Mouse (Mus musculus) stomach, embryonic 15.5 days (tissue): Measurements from ENCODE around the gene Trip11. TPM values are rescaled to one million over a fixed set of nuclear protein-coding genes. Genes with fewer than 3 reads are reported as not detected.

Experiments
- ATAC-seq: fragments of 200-750 bp; cut with Nextera tagmentation; 2 replicates; pipeline ENCODE4 v1.8.0; 2017; ENCODE audit warnings: low read depth, moderate number of reproducible peaks, moderate TSS enrichment; ENCODE audit not compliant: insufficient read depth, low FRiP score
- H3K27ac ChIP-seq: fragments of 300-500 bp; sonication (generic); 2 replicates; pipeline ENCODE4 v1.5.1; 2015; ENCODE audit warnings: mild to moderate bottlenecking, inconsistent platforms
- H3K27me3 ChIP-seq: fragments of 300-500 bp; sonication (generic); replicated peaks from 2 replicates; pipeline ENCODE4 v1.6.1; 2015; ENCODE audit warnings: inconsistent platforms
- H3K36me3 ChIP-seq: fragments of 300-500 bp; sonication (generic); 2 replicates; pipeline ENCODE4 v1.6.1; 2015; ENCODE audit warnings: inconsistent platforms
- H3K4me1 ChIP-seq: fragments of 300-500 bp; sonication (generic); 2 replicates; pipeline ENCODE4 v1.6.1; 2015; ENCODE audit warnings: inconsistent platforms
- H3K4me2 ChIP-seq: fragments of 300-500 bp; sonication (generic); 2 replicates; pipeline ENCODE4 v1.6.1; 2015; ENCODE audit warnings: mild to moderate bottlenecking, inconsistent platforms
- H3K4me3 ChIP-seq: fragments of 300-500 bp; sonication (generic); replicated peaks from 2 replicates; pipeline ENCODE4 v1.5.1; 2015; ENCODE audit warnings: inconsistent platforms
- H3K9ac ChIP-seq: fragments of 300-500 bp; sonication (generic); 2 replicates; pipeline ENCODE4 v1.6.1; 2015; ENCODE audit warnings: inconsistent platforms
- H3K9me3 ChIP-seq: fragments of 300-500 bp; sonication (generic); 2 replicates; pipeline ENCODE4 v1.6.1; 2016; ENCODE audit warnings: inconsistent platforms
- WGBS: fragments of 180-500 bp; shearing (Covaris S2); methylation state at CpG from one replicate; pipeline ENCODE4 v1.1.7; 2015; 5-methylcytosine and 5-hydroxymethylcytosine counted together
- polyA plus RNA-seq: library from polyadenylated mRNA; unstranded; fragments of >200 nt; fragmentation: Nextera tagmentation; extraction: Ambion mirVana; gene quantifications from 2 replicates; pipeline ENCODE4 v1.2.1, GENCODE M21; 2015

The Trip11 gene
- polyA plus RNA-seq, 1 experiment from 2014 or later: 32.3 TPM

DNA sequence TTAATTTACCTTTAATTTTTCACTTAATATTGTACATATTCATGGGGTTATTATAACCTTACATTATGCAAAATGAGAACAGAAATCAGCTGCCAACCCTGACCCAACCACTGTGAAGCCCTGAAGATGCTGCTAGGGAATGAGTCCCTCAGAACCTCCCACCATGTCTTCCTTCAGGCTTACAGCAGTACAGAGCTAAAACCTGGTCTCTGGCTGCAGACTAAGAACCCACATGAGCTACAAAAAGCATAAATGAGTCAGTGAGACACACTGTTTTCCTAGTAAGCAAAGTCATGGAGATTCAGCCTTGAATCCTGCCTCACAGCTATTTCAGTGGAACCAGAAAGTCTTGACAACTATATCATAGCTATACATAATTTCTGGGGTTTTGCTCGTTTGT, 15.4 kb upstream of the Trip11 start:
- ATAC-seq: no peak
- Histone ChIP-seq H3K27ac (no peak overlapping the region), H3K4me2 (no peak overlapping the region), H3K4me1 (no peaks in the 10 kb centered on the region), H3K9ac (no peak overlapping the region), H3K4me3 (no peak overlapping the region), H3K36me3 (0 out of 2 replicates have a peak, but pooled peaks cover 12% of the 10 kb centered on the region), H3K9me3 (no peaks in the 10 kb centered on the region), H3K27me3 (no peaks in the 10 kb centered on the region)
- 74% methylated on average over 1 of the region's 1 CpGs for WGBS

DNA sequence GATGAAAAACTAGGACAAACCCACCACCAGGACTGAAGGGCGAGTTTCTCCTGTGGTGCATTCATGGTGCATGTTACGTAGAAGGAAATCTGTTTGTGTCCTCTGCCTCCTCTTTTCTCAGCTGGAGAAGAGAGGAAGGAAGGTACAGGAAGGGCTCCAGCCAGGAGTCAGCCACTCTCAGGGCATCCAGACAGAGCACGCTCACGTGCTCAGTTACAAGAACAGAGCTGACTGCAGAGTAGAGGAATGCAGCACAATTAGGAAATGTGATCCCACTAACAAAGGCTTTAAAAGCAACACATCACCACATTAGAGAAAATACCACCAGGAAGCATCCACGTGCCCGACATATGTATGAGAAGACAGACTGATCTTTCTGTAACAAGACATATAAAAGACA, 9.2 kb upstream of the Trip11 start:
- Histone ChIP-seq H3K9ac (no peak overlapping the region), H3K27me3 (no peaks in the 10 kb centered on the region), H3K4me2 (no peak overlapping the region), H3K27ac (no peak overlapping the region), H3K4me1 (no peaks in the 10 kb centered on the region), H3K36me3 (0 out of 2 replicates have a peak, but pooled peaks cover 8% of the 10 kb centered on the region), H3K4me3 (no peak overlapping the region), H3K9me3 (no peaks in the 10 kb centered on the region)
- 83% methylated on average over 6 of the region's 6 CpGs for WGBS
- no peak for ATAC-seq

DNA sequence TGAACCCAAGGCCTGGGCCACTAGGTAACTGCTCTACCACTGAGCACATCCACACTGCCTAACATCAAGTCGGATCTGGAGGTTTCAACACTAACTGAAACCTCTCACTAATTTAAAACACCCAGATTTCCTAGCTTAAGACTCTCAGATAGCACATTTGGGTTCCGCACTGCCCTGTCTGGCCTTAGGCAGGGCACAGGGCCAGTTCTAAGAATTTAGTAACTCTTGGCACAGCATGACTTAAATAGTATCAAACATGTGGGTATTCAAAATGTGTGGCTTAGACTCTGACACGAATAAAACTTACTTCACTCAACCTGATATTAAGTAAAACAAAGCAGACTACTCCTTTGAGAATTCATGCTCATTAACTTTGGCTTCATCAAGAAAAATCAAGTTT, 6.8 kb upstream of the Trip11 start:
- H3K27ac ChIP-seq: no peak overlapping the region
- no peak overlapping the region for H3K4me2 ChIP-seq
- no peak overlapping the region for H3K4me3 ChIP-seq
- H3K9me3 ChIP-seq: no peaks in the 10 kb centered on the region
- no peak overlapping the region for H3K9ac ChIP-seq
- 86% methylated on average over 3 of the region's 3 CpGs for WGBS
- ATAC-seq: no peak
- no peaks in the 10 kb centered on the region for H3K4me1 ChIP-seq
- no peaks in the 10 kb centered on the region for H3K27me3 ChIP-seq
- H3K36me3 ChIP-seq: no peaks in the 10 kb centered on the region

DNA sequence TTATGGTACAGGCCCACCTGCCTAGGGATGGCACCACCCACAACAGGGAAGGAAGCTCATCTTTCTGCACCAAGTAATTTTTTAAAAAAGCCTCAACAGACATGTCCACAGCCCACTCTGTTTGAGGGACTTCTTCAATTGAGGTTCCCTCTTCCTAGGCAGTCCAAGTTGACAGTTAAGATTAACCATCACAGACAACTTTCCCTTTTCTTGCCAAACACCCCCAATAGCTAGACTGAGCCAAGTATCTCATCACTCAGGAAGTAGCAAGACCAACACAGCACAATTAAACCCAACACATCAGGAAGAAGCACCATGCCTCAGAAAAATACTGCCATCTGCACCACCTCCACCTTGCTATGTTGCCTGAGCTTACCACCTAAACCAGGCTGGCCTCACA, 4.1 kb upstream of the Trip11 start:
- Histone ChIP-seq H3K4me1 (no peaks in the 10 kb centered on the region), H3K4me2 (no peak overlapping the region), H3K27me3 (no peaks in the 10 kb centered on the region), H3K27ac (no peak overlapping the region), H3K9ac (no peak overlapping the region), H3K9me3 (no peaks in the 10 kb centered on the region), H3K4me3 (no peak overlapping the region), H3K36me3 (no peaks in the 10 kb centered on the region)
- ATAC-seq: no peak

DNA sequence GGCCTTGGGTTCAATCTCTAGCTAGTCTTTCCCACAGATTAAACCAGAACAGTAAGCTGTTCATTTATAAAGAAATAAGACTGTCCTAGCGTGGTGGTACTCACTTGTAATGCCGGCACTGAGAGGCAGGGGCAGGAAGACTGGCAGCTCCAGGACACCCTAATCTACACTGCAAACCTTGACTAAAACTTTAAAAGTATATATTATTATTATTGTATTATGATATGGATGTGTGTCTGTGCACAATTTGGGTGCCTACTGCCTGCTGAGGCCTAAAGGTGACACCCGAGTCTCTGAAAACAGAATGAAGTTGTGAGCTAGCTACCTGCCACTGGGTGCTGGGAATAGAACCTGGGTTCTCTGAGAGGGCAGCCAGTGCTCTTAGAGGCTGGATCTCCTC, 1.7 kb downstream of the Trip11 start:
- no peak overlapping the region for H3K27ac ChIP-seq
- no peak for ATAC-seq
- peaks cover 10% of the 10 kb centered on the region; the same call in 1 of the 2 replicates for H3K36me3 ChIP-seq
- peak overlapping the region; percentile 68 for H3K4me2 ChIP-seq
- no peaks in the 10 kb centered on the region for H3K27me3 ChIP-seq
- no peak overlapping the region for H3K9ac ChIP-seq
- 0 out of 2 replicates have a peak, but pooled peaks cover 5% of the 10 kb centered on the region for H3K4me1 ChIP-seq
- no peaks in the 10 kb centered on the region for H3K9me3 ChIP-seq
- peak overlapping the region; percentile 79 for H3K4me3 ChIP-seq
- WGBS: 87% methylated on average over 3 of the region's 3 CpGs

DNA sequence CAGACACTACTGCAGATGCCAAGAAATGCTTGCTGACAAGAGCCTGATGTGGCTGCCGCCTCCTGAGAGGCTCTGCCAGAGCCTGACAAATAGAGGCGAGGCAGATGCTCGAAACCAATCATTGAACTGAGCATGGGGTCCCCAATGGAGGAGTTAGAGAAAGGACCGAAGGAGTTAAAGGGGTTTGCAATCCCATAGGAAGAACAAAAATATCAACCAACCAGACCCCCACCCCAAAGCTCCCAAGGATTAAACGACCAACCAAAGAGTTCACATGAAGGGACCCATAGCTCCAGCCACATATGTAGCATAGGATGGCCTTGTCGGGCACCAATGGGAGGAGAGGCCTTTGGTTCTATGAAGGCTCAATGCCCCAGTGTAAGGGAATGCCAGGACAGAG, 2.7 kb downstream of the Trip11 start:
- Histone ChIP-seq H3K4me2 (no peak overlapping the region), H3K4me1 (0 out of 2 replicates have a peak, but pooled peaks cover 5% of the 10 kb centered on the region), H3K36me3 (peaks cover 10% of the 10 kb centered on the region; the same call in 1 of the 2 replicates), H3K9me3 (no peaks in the 10 kb centered on the region), H3K27ac (no peak overlapping the region), H3K4me3 (no peak overlapping the region), H3K27me3 (no peaks in the 10 kb centered on the region), H3K9ac (no peak overlapping the region)
- 85% methylated on average over 6 of the region's 6 CpGs for WGBS
- no peak for ATAC-seq

DNA sequence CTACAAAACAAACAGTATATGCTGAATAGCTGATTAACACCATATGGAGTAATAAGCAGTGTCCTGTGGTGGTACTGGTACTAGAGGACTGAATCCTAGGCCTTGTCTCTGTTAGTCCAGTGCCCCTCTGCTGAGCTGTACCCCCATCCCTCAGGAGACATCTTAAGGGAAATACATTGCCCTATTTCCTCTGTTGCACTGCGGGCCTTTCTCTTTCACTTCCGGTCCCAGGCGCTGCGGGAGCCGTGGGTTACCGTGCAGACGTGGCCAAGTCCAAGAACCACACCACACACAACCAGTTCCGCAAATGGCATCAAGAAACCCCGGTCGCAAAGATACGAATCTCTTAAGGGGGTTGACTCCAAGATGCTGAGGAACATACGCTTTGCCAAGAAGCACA, 7.2 kb downstream of the Trip11 start:
- H3K36me3 ChIP-seq: peaks cover 13% of the 10 kb centered on the region
- no peak overlapping the region for H3K4me2 ChIP-seq
- no peaks in the 10 kb centered on the region for H3K27me3 ChIP-seq
- H3K4me1 ChIP-seq: no peaks in the 10 kb centered on the region
- H3K27ac ChIP-seq: no peak overlapping the region
- no peaks in the 10 kb centered on the region for H3K9me3 ChIP-seq
- no peak overlapping the region for H3K4me3 ChIP-seq
- ATAC-seq: no peak
- no peak overlapping the region for H3K9ac ChIP-seq
- WGBS: 89% methylated on average over 12 of the region's 12 CpGs

DNA sequence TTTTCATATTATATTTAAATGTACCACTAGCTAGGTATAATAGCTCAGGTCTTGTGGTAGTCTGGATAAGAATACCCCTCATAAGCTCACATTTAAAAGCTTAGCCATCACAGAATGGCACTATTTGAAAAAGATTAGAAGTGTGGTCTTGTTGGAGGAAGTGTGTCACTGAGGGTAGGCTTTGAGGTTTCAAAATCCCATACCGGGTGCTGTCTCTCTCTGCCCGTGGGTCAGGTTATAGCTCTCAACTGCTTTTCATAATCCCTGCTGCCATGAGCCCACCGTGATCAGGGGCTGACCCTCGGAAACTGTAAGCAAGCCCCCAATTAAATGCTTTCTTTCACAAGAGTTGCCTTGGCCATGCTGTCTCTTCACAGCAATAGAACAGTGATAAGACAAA, 8.2 kb downstream of the Trip11 start:
- no peak for ATAC-seq
- Histone ChIP-seq H3K9me3 (no peaks in the 10 kb centered on the region), H3K4me3 (no peak overlapping the region), H3K9ac (no peak overlapping the region), H3K36me3 (peaks cover 13% of the 10 kb centered on the region), H3K27me3 (no peaks in the 10 kb centered on the region), H3K27ac (no peak overlapping the region), H3K4me1 (no peaks in the 10 kb centered on the region), H3K4me2 (no peak overlapping the region)
- 78% methylated on average over 4 of the region's 4 CpGs for WGBS

DNA sequence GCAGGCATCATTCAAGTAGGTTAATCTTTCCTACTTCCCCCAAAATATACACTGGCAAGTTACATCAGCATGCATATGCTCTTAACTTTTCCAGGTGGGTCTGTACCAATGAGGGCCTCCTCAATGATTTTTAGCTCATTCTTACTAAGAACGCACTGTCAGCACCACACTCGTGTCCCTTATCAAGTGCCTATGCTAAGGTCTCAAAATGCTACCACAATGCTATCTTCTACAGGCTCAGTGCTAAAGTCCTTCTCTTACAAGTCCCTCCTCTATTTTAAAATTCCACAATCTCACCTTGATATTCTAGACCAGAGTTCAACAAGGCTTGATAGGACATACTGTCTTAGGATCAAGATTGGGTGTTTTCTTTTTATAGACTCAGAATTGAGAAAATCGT, 8.9 kb downstream of the Trip11 start:
- no peak overlapping the region for H3K27ac ChIP-seq
- H3K36me3 ChIP-seq: peaks cover 13% of the 10 kb centered on the region
- H3K4me2 ChIP-seq: no peak overlapping the region
- H3K9ac ChIP-seq: no peak overlapping the region
- WGBS: 89% methylated on average over 3 of the region's 3 CpGs
- no peak for ATAC-seq
- no peaks in the 10 kb centered on the region for H3K27me3 ChIP-seq
- no peaks in the 10 kb centered on the region for H3K4me1 ChIP-seq
- H3K9me3 ChIP-seq: no peaks in the 10 kb centered on the region
- no peak overlapping the region for H3K4me3 ChIP-seq

DNA sequence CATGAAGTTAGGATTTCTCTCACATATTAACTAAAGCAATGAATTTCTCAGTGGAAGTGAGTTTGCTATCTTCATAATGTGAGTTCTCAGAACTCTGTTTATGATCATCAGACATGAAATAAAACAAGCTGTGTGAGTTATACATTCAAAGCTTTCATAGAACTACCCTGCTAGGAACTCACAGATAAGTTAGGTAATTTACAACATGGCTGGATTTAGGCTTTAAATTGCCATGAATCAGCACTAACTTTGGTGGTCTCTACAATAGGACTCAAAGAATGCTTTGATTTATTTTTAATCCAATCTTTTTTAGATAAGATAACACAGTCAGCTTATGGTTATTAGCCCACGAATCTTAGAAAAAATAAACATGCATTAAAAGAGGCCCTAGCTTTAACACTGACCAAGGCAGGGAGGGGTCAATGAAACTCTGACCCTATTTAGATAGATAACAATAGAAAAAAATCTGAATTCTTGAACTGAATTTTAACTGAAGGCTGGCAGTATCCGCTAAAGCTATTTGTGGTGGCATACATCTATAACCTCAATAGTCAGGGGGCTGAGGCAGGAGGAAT, 13.3 kb downstream of the Trip11 start:
- Histone ChIP-seq H3K4me3 (no peak overlapping the region), H3K4me2 (no peak overlapping the region), H3K36me3 (peaks cover 6% of the 10 kb centered on the region; the same call in 1 of the 2 replicates), H3K27me3 (no peaks in the 10 kb centered on the region), H3K9me3 (no peaks in the 10 kb centered on the region), H3K4me1 (no peaks in the 10 kb centered on the region), H3K9ac (no peak overlapping the region), H3K27ac (no peak overlapping the region)
- 66% methylated on average over 2 of the region's 2 CpGs for WGBS
- no peak; the same call in 1 of the 2 replicates for ATAC-seq

DNA sequence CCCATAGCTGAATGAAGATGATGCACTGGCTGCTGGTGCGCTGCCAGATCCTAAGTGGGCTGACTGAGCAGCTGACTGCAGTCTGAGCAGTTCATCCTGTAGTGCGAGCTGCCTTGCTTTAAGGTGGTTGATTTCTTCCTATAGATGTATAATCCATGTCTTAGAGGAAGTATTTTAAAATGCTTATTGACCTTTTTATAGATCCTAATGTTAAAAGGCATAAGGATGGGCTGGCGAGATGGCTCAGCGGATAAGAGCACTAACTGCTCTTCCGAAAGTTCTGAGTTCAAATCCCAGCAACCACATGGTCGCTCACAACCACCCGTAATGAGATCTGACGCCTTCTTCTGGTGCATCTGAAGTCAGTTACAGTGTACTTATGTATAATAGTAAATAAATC, 14.1 kb downstream of the Trip11 start:
- 95% methylated on average over 8 of the region's 8 CpGs for WGBS
- no peak for ATAC-seq

DNA sequence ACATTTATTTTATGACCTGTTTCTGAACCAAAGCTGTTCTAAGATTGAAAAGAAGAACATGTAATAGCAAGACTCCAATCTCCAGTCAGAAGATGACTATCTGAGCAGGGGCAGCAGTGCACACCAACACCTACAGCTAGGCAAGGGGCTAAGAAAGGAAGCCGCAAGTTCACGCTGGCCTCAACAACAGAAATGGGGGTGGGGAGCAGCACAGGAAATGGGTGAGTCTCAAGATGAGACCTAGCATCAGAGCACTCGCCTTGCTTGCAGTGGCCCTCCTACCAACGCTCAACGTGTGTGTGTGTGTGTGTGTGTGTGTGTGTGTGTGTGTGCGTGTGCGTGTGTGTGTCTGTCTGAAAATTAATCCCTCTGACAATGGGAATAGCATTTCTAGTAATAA, 16.0 kb downstream of the Trip11 start:
- WGBS: 80% methylated on average over 7 of the region's 7 CpGs
- H3K9me3 ChIP-seq: no peaks in the 10 kb centered on the region
- no peaks in the 10 kb centered on the region for H3K27me3 ChIP-seq
- ATAC-seq: no peak
- H3K27ac ChIP-seq: no peak overlapping the region
- no peak overlapping the region for H3K4me3 ChIP-seq
- H3K4me1 ChIP-seq: no peaks in the 10 kb centered on the region
- no peak overlapping the region for H3K4me2 ChIP-seq
- no peak overlapping the region for H3K9ac ChIP-seq
- peaks cover 15% of the 10 kb centered on the region for H3K36me3 ChIP-seq

More for the DNA sequence above, 14.1 kb downstream of the Trip11 start:
- no peak overlapping the region for H3K4me2 ChIP-seq
- H3K4me1 ChIP-seq: no peaks in the 10 kb centered on the region
- no peak overlapping the region for H3K9ac ChIP-seq
- H3K9me3 ChIP-seq: no peaks in the 10 kb centered on the region
- H3K27me3 ChIP-seq: no peaks in the 10 kb centered on the region
- no peak overlapping the region for H3K4me3 ChIP-seq
- no peak overlapping the region for H3K27ac ChIP-seq
- peaks cover 6% of the 10 kb centered on the region; the same call in 1 of the 2 replicates for H3K36me3 ChIP-seq

DNA sequence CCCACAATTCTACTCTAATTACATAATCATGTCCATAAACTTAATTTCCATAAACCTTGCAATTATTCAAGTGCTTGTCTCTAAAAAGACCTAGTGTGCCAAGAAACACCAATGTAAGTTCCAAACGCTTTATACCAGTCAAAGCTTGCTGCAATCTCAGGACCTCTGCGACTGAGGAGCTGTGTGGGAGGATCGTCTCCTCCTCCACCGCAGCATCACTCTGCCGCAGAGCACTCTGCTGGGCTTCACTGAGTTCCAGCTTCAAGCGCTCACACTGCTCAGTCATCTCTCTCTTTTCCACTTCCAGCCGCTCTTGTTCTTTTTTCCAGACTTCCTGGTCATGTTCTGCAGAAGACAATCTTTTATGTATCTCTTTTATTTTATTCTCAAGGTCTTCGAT, 19.8 kb downstream of the Trip11 start:
- ATAC-seq: no peak
- H3K36me3 ChIP-seq: peaks cover 23% of the 10 kb centered on the region
- H3K4me3 ChIP-seq: no peak overlapping the region
- H3K4me2 ChIP-seq: no peak overlapping the region
- no peaks in the 10 kb centered on the region for H3K4me1 ChIP-seq
- no peaks in the 10 kb centered on the region for H3K9me3 ChIP-seq
- no peaks in the 10 kb centered on the region for H3K27me3 ChIP-seq
- no peak overlapping the region for H3K9ac ChIP-seq
- H3K27ac ChIP-seq: no peak overlapping the region
- 88% methylated on average over 8 of the region's 8 CpGs for WGBS
